Mouse (Mus musculus): ENCODE results near the gene Ptprg. TPM values are rescaled to one million over a fixed set of nuclear protein-coding genes. Genes with fewer than 3 reads are reported as not detected.

The Ptprg gene
- polyA plus RNA-seq, 1 experiment from 2014 or later: 15.2 TPM

GRCm38 (mm10) chr14:11592650-11593049, 39.3 kb downstream of the Ptprg start:
- Histone ChIP-seq H3K4me3 (ENCODE audit: low read depth, low read length) (no peak overlapping the region), H3K27ac (ENCODE audit: low read depth, low read length) (no peak overlapping the region), H3K27me3 (ENCODE audit: control insufficient read depth, insufficient read depth, low read length) (no peaks in the 10 kb centered on the region), H3K36me3 (ENCODE audit: control insufficient read depth, insufficient read depth, low read length) (no peaks in the 10 kb centered on the region), H3K4me2 (no peak overlapping the region), H3K4me1 (ENCODE audit: control insufficient read depth, insufficient read depth, low read length) (peaks cover 8% of the 10 kb centered on the region; the same call in 1 of the 2 replicates), H3K9me3 (replicated peaks; ENCODE audit: control insufficient read depth, low read length) (no peaks in the 10 kb centered on the region), H3K9ac (ENCODE audit: low read depth, low read length) (no peak overlapping the region)
- WGBS (ENCODE audit: insufficient replicate concordance): 40% methylated on average over 2 of the region's 2 CpGs
- ATAC-seq (replicated peaks; ENCODE audit: insufficient number of reproducible peaks, low FRiP score, low TSS enrichment): no peak

- no peak overlapping the region for H3K27ac ChIP-seq (ENCODE audit: low read depth, low read length)
- ATAC-seq (replicated peaks; ENCODE audit: insufficient number of reproducible peaks, low FRiP score, low TSS enrichment): no peak
- WGBS (ENCODE audit: insufficient replicate concordance): 86% methylated on average over 5 of the region's 5 CpGs
- peaks cover 8% of the 10 kb centered on the region; the same call in 1 of the 2 replicates for H3K4me1 ChIP-seq (ENCODE audit: control insufficient read depth, insufficient read depth, low read length)
- no peaks in the 10 kb centered on the region for H3K27me3 ChIP-seq (ENCODE audit: control insufficient read depth, insufficient read depth, low read length)
- H3K9ac ChIP-seq (ENCODE audit: low read depth, low read length): no peak overlapping the region
- no peaks in the 10 kb centered on the region for H3K9me3 ChIP-seq (replicated peaks; ENCODE audit: control insufficient read depth, low read length)
- H3K36me3 ChIP-seq (ENCODE audit: control insufficient read depth, insufficient read depth, low read length): no peaks in the 10 kb centered on the region
- no peak overlapping the region for H3K4me2 ChIP-seq
- H3K4me3 ChIP-seq (ENCODE audit: low read depth, low read length): no peak overlapping the region
These were observed 41.0 kb downstream of the Ptprg start for GRCm38 (mm10) chr14:11594336-11594735.

- 44% methylated on average over 8 of the region's 8 CpGs for WGBS (ENCODE audit: insufficient replicate concordance)
- no peaks in the 10 kb centered on the region for H3K36me3 ChIP-seq (ENCODE audit: control insufficient read depth, insufficient read depth, low read length)
These were observed 51.0 kb downstream of the Ptprg start for GRCm38 (mm10) chr14:11604133-11604865.

GRCm38 (mm10) chr14:11608366-11608765, 55.0 kb downstream of the Ptprg start:
- H3K4me2 ChIP-seq: no peak overlapping the region
- H3K27ac ChIP-seq (ENCODE audit: low read depth, low read length): no peak overlapping the region
- no peak for ATAC-seq (replicated peaks; ENCODE audit: insufficient number of reproducible peaks, low FRiP score, low TSS enrichment)
- H3K4me1 ChIP-seq (ENCODE audit: control insufficient read depth, insufficient read depth, low read length): no peaks in the 10 kb centered on the region
- no peaks in the 10 kb centered on the region for H3K9me3 ChIP-seq (replicated peaks; ENCODE audit: control insufficient read depth, low read length)
- no peaks in the 10 kb centered on the region for H3K36me3 ChIP-seq (ENCODE audit: control insufficient read depth, insufficient read depth, low read length)
- WGBS (ENCODE audit: insufficient replicate concordance): 53% methylated on average over 8 of the region's 8 CpGs
- H3K4me3 ChIP-seq (ENCODE audit: low read depth, low read length): no peak overlapping the region
- no peaks in the 10 kb centered on the region for H3K27me3 ChIP-seq (ENCODE audit: control insufficient read depth, insufficient read depth, low read length)
- H3K9ac ChIP-seq (ENCODE audit: low read depth, low read length): no peak overlapping the region

More at GRCm38 (mm10) chr14:11604133-11604865, 51.0 kb downstream of the Ptprg start:
- H3K9me3 ChIP-seq (replicated peaks; ENCODE audit: control insufficient read depth, low read length): no peaks in the 10 kb centered on the region
- H3K4me1 ChIP-seq (ENCODE audit: control insufficient read depth, insufficient read depth, low read length): no peaks in the 10 kb centered on the region
- no peak overlapping the region for H3K4me3 ChIP-seq (ENCODE audit: low read depth, low read length)
- no peak overlapping the region for H3K9ac ChIP-seq (ENCODE audit: low read depth, low read length)
- no peak for ATAC-seq (replicated peaks; ENCODE audit: insufficient number of reproducible peaks, low FRiP score, low TSS enrichment)
- no peaks in the 10 kb centered on the region for H3K27me3 ChIP-seq (ENCODE audit: control insufficient read depth, insufficient read depth, low read length)
- no peak overlapping the region for H3K4me2 ChIP-seq
- H3K27ac ChIP-seq (ENCODE audit: low read depth, low read length): no peak overlapping the region

- no peaks in the 10 kb centered on the region for H3K27me3 ChIP-seq (ENCODE audit: control insufficient read depth, insufficient read depth, low read length)
- no peak overlapping the region for H3K9ac ChIP-seq (ENCODE audit: low read depth, low read length)
- H3K4me1 ChIP-seq (ENCODE audit: control insufficient read depth, insufficient read depth, low read length): no peaks in the 10 kb centered on the region
- H3K36me3 ChIP-seq (ENCODE audit: control insufficient read depth, insufficient read depth, low read length): no peaks in the 10 kb centered on the region
- WGBS (ENCODE audit: insufficient replicate concordance): 89% methylated on average over 7 of the region's 7 CpGs
- no peak for ATAC-seq (replicated peaks; ENCODE audit: insufficient number of reproducible peaks, low FRiP score, low TSS enrichment)
- no peak overlapping the region for H3K27ac ChIP-seq (ENCODE audit: low read depth, low read length)
- no peak overlapping the region for H3K4me2 ChIP-seq
- H3K9me3 ChIP-seq (replicated peaks; ENCODE audit: control insufficient read depth, low read length): no peaks in the 10 kb centered on the region
- no peak overlapping the region for H3K4me3 ChIP-seq (ENCODE audit: low read depth, low read length)
These were observed 56.7 kb downstream of the Ptprg start for GRCm38 (mm10) chr14:11609857-11610582.

- Histone ChIP-seq H3K36me3 (ENCODE audit: control insufficient read depth, insufficient read depth, low read length) (no peaks in the 10 kb centered on the region), H3K4me1 (ENCODE audit: control insufficient read depth, insufficient read depth, low read length) (0 out of 2 replicates have a peak, but pooled peaks cover 7% of the 10 kb centered on the region), H3K27ac (ENCODE audit: low read depth, low read length) (no peak overlapping the region), H3K27me3 (ENCODE audit: control insufficient read depth, insufficient read depth, low read length) (no peaks in the 10 kb centered on the region), H3K9me3 (replicated peaks; ENCODE audit: control insufficient read depth, low read length) (no peaks in the 10 kb centered on the region), H3K4me3 (ENCODE audit: low read depth, low read length) (no peak overlapping the region), H3K9ac (ENCODE audit: low read depth, low read length) (no peak overlapping the region), H3K4me2 (no peak overlapping the region)
- 89% methylated on average over 5 of the region's 5 CpGs for WGBS (ENCODE audit: insufficient replicate concordance)
- no peak for ATAC-seq (replicated peaks; ENCODE audit: insufficient number of reproducible peaks, low FRiP score, low TSS enrichment)
These were observed 59.1 kb downstream of the Ptprg start for GRCm38 (mm10) chr14:11612426-11612825.

- Histone ChIP-seq H3K27me3 (ENCODE audit: control insufficient read depth, insufficient read depth, low read length) (no peaks in the 10 kb centered on the region), H3K4me3 (ENCODE audit: low read depth, low read length) (no peak overlapping the region), H3K27ac (ENCODE audit: low read depth, low read length) (no peak overlapping the region), H3K4me2 (no peak overlapping the region), H3K9ac (ENCODE audit: low read depth, low read length) (no peak overlapping the region), H3K4me1 (ENCODE audit: control insufficient read depth, insufficient read depth, low read length) (0 out of 2 replicates have a peak, but pooled peaks cover 7% of the 10 kb centered on the region), H3K9me3 (replicated peaks; ENCODE audit: control insufficient read depth, low read length) (no peaks in the 10 kb centered on the region), H3K36me3 (ENCODE audit: control insufficient read depth, insufficient read depth, low read length) (no peaks in the 10 kb centered on the region)
- WGBS (ENCODE audit: insufficient replicate concordance): 77% methylated on average over 3 of the region's 3 CpGs
- no peak for ATAC-seq (replicated peaks; ENCODE audit: insufficient number of reproducible peaks, low FRiP score, low TSS enrichment)
These were observed 59.8 kb downstream of the Ptprg start for GRCm38 (mm10) chr14:11613146-11613545.

GRCm38 (mm10) chr14:11615697-11616096, 62.4 kb downstream of the Ptprg start:
- ATAC-seq (replicated peaks; ENCODE audit: insufficient number of reproducible peaks, low FRiP score, low TSS enrichment): no peak
- no peak overlapping the region for H3K4me3 ChIP-seq (ENCODE audit: low read depth, low read length)
- no peaks in the 10 kb centered on the region for H3K27me3 ChIP-seq (ENCODE audit: control insufficient read depth, insufficient read depth, low read length)
- no peak overlapping the region for H3K4me2 ChIP-seq
- H3K9ac ChIP-seq (ENCODE audit: low read depth, low read length): no peak overlapping the region
- 68% methylated on average over 3 of the region's 3 CpGs for WGBS (ENCODE audit: insufficient replicate concordance)
- H3K27ac ChIP-seq (ENCODE audit: low read depth, low read length): no peak overlapping the region
- H3K4me1 ChIP-seq (ENCODE audit: control insufficient read depth, insufficient read depth, low read length): 0 out of 2 replicates have a peak, but pooled peaks cover 7% of the 10 kb centered on the region
- no peaks in the 10 kb centered on the region for H3K9me3 ChIP-seq (replicated peaks; ENCODE audit: control insufficient read depth, low read length)
- no peaks in the 10 kb centered on the region for H3K36me3 ChIP-seq (ENCODE audit: control insufficient read depth, insufficient read depth, low read length)
